Mouse (Mus musculus) c-Kit-negative CD71-positive TER-119-positive erythroid progenitor cells, embryonic 14.5 days (primary cell): ENCODE measurements around the gene Zfp866.

Experiments used
- DNase-seq: peaks from one replicate; pipeline ENCODE4 v3.0.0-alpha.2; 2013; ENCODE audit warnings: low read depth, low spot score

The Zfp866 gene

DNA sequence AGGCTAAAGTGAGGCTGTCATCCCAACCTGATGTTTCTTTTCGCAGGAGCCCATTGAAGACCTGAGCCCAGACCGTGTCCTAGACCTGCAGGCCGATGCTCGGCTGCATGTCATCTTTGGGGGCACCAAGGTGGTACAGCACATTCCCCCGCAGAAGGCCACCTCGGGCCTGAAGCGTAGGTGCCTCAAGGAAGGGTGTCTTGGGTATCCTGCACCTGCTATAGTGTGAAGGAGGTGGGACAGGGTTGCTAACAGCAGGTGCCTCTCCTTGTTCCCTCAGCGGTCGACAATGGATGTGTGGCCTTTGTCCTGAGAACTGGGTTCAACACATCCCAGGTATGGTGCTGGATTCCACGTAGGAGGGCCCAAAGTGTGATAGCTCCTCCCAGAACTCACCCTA, 6.7 kb upstream of the Zfp866 start:
- DNase-seq = no peak

DNA sequence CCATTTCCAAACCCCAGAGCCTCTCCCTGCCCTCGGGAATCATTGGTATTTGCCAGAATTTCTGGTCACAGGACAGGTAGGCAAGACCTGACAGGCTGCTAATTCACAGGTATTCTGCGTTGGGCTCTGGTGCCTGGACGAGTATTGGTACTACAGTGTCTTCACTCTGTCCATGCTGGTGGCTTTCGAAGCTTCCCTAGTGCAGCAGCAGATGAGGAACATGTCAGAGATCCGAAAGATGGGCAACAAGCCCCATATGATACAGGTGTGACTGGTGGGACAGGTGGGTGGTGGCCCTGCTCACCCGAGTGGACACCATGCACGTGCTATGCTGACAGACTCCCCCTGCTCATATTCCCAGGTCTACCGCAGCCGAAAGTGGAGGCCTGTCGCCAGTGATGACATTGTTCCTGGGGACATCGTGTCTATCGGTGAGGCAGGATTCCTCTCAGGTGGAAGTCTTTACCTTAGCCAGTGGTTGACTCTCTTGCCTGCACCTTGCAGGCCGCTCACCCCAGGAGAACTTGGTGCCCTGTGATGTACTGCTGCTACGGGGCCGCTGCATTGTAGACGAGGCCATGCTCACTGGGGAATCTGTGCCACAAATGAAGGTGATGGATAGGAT, 5.9 kb upstream of the Zfp866 start:
- no peak for DNase-seq

DNA sequence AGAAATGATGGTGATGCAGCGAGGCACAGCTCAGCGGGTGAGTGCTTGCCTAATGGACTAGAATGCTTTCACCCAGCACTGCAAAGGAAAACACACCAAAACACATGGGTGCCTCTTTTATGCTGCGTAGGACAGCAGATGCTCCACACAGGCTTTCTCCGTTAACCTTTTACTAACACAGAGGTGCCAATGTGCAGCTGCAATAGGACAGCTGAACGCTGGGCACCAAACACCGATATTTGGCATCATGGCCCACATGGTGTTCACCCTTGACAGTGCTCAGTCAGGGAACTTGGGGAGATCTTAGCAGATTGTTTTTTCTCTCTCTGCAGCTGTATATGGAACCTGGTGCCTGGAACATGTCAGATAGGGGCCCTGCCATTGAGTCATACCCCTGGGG, 3.9 kb upstream of the Zfp866 start:
- DNase-seq = no peak

DNA sequence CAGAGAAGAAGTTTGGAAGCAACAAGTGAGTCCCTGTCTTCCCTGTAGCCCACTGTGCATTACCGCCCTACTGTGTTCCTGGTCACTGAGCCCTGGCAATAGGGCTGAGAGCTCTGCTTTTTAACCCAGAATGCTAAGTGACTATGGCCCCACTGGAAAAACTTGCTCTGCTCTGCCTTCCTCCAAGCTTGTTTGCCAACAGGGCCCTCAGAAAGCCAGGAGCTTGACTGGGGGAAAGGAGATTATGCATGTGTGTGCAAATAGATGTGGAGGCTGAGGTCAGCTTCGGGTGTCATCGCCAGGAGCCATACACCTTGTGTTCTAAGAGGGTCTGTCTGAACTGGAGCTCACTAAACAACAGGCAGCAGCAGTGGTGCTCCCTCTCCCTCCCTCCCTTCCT, 3.1 kb upstream of the Zfp866 start:
- DNase-seq = no peak

DNA sequence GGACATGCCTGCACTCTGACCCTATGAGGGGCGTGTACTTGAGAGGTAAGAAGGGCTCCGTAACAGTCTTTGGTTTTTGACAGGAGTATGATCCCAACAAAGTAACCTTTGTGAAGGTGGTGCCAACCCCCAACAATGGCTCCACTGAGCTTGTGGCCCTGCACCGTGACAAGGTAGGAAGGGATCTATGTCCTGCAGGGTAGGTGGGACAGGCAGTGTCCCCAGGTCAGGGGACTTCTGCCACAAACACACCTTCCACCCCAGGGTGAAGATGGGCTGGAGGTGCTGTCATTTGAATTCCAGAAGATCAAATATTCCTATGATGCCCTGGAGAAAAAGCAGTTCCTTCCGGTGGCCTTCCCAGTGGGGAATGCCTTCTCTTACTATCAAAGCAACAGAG, 2.7 kb upstream of the Zfp866 start:
- DNase-seq = no peak

DNA sequence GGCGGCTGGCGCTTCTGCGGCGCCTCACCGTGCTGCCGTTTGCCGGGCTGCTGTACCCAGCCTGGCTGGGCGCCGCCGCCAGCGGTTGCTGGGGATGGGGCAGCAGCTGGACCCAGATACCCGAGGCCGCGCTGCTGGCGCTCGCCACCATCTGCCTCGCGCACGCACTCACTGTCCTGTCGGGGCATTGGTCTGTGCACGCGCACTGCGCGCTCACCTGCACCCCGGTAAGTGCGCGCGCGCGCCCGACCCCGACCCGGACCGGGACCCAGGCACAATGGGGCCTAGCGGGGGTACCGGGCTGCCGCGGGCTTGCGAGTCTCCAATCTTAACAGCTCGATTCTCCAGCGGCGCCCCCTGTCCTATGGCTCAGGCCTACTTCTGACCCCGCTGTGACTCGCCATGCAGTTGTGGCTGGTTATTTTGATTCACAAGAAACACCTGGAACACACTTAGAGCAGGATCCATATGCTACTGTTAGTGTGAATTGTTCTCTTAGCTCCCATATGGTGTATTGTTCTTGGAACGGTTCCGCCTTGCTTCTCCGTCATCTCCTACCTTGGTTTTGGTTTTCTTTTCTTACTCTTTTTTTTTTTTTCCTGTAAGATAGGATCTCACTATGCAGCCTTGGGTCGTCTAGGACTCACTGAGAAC, 564 bp upstream of the Zfp866 start:
- DNase-seq = no peak

DNA sequence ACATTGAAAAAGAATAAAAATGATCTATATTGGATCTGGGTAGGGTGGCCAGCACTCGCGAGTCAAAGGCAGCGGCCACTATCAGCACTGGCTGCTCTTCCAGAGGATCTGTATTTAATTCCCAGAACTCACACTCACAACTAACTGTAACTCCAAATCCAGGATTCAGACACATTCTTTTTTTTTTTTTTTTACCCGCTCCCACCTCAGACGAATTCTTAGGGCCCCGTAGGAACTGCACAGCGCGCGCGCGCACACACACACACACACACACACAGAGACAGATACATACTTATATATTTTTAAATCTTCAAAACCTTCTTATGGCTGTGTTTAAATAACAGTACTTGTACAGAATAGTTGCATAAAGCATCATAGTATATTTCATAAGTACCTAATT, 614 bp downstream of the Zfp866 start:
- DNase-seq = no peak

DNA sequence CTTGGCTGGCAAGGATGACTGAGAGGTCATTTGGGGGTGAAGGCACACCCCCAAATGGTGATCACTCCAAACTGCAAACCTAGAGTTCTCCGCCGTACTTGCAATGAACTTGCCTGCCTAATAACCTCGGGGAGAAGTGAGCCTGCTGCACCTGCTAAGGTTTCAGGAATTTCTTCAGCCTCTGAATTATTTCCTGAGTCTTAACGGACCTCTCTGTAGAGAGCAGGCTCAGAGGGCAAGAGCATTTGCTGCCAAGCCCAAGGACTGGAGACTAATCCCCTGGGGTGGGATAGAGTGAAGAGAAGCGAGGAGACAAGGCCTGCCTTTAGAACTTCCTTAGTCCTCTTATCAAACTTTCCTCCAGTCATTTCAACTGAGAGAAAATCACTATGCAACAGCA, 1.2 kb downstream of the Zfp866 start:
- DNase-seq = no peak

DNA sequence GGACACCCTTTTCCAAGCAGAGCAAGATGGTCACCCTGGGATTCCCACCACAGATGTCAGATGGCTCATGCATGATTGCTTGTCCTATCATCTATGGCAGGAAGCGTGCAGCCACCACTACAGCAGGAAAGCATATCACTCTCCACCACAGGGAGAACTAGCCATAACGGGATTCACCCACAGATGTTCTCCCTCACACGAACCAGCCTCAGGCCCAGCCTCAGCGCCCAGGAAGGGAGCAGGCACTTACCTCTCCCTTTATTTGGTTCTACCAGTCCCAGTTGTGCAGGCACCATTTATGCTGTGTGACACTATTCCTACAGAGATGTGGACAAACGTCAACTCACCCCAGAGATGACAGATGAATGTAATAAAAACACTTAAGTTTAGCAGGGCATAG, 1.9 kb downstream of the Zfp866 start:
- no peak for DNase-seq

DNA sequence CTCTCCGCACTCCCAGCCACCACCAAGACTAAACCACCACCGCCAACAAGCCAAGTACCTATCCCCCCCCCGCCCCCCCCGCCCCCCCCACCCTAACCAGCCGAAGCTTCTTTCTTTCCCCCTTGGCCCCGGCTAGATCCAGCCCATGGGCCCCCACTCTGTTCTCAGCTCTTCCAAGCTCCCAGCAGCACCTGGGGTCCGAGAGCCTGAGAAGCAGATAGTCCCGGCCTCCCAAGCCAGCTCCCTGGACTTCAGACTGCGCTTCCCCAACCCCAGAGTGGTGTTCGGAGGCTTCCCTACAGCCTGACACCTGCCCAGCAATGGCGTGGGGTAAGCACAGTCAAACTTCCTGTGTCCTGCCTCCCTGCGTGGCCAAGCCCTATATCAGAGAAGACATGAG, 13.9 kb downstream of the Zfp866 start:
- DNase-seq = no peak

DNA sequence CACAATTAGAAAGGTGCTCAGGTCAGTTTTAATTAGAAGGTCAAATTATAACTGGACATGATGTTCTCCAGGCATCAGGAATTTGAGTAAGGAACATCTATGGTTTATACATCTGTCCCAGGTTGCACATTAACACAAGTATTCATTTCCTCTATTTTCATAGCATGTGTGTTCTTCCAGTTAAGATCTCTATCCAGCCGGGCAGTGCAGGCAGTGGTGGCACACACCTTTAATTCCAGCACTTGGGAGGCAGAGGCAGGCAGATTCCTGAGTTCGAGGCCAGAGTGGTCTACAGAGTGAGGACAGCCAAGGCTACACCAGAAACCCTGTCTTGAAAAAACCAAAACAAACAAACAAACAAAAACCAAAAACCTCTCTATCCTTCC, 15.8 kb downstream of the Zfp866 start:
- no peak for DNase-seq

DNA sequence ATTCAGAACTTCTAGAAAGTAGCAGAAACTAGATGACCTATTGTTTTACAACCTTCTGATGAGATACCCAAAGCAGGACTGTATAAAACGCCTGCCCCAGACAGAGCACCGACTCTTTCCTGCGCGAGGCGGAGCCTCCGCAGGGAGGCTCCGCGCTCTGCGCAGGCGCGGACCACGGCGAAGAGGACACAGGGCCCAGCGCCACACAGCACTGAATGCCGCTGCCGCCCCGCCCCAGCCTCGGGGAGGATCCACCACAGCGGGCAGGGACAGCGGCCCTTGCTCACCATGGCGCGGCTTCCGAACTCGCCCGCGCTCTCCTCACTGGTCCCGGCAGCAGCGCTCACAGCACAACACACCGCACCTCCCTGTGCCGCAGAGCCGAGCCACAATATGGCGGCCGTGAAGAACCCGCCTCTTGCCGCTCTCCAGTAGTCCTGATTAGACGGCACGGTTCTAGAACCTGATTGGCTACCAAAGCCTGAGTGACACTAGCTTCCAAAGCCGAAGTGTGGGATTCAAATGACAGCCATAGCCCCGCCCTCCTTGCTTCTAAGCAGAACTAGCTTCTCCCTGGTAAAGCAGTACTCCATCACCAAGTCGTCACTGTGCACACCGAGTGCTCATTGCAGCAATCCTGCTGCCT, 16.4 kb downstream of the Zfp866 start, which contains the start of gene Gm20422:
Gene Gm20422 (minus strand): TSS at position 384 of the 646 bp plus-strand sequence.
- peak; percentile 98 for DNase-seq

DNA sequence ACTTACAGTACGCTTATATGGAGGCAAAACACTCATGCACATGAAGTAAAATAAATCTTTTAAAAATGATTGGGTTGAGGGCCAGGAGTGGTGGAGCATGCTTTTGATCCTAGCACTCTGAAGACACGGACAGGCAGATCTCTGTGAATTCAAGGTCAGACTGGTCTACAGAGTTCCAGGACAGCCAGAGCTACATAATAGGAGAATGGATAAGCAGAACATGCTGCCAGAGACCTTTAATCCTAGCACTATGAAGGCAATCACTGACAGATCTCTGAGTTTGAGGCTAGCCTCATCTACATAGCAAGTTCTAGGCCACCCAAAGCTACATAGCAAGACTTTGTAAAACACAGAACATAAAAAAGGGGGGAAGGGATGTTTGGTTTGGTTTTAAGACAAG, 18.9 kb downstream of the Zfp866 start:
- DNase-seq = no peak

DNA sequence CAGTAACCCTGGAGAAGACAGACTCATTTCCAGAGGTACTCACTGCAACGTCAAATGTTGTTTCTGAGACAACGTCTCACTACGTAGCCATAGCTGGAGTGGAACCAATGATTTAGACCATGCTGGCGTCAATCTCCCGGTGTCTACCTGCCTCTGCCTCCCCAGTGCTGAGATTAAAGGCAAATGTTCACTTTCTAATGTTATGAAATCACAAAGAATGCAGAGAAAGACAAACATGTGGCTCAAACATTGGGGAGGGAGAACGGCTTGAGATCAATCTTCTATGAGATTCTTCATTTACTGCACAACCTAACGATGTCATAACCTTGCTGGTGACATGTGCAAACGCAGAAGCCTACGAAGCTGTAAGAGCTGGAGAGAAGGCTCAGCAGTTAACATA, 19.8 kb downstream of the Zfp866 start:
- no peak for DNase-seq

DNA sequence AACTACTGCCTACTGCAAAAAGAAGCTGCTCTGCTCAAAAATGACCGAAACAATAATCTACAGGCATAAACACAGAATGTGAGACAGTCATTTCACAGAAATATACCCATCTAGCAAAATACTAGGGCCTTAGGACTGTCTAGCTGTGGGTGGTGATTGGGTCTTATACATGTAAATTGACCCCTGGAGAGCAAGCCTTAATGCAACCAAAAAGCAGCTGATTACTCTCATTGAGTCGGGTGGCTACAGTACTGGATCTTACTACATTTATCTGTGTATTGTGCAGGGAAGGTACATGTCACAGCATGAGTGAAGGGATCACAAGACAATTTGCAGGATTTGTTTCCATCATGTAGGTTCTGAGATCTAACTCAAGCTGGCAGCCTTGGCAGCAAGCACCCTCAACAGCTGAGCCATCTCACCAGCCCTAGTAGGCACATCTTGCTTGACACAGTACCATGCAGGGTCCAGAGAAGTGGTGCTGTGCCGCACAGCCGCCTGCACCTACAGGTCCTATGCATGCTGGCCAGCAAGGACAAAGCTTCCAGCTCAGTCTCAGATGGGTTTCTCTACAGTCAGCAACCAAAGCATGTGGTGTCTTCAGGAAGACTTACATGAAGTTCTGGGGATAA, 29.0 kb downstream of the Zfp866 start:
- DNase-seq = no peak

DNA sequence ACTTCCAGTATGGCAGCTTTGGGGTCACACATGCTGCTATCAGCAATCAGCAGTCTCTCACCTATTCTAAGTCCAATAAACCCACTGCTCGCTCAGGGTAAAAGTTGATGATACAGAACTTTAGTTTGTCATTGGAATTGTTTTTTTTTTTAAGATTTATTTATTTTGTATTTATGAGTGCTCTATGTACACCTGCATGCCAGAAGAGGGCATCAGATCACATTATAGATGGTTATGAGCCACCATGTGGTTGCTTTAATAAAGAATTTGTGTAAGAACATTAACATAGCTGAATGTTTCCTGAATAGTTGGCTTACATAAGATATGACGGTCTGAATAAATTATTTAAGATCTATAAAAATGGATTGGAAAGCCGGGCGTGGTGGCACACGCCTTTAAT, 32.7 kb downstream of the Zfp866 start:
- no peak for DNase-seq

DNA sequence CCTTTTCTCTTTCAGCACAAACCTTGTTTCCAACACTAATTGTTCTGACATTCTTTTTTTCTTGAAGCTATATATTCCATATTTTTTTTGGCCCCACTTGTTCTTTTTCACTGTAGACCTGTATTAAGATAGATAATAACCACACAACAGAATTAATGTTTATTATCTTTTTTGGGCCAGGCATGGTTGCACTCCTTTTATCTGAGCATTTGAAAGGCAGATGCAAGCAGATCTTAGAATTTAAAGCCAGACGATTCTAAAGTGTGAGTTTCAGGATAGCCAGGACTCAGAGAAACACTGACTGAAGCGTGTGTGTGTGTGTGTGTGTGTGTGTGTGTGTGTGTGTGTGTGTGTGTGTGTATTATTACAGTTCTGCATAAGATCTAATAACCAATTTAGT, 38.5 kb downstream of the Zfp866 start:
- DNase-seq = no peak

DNA sequence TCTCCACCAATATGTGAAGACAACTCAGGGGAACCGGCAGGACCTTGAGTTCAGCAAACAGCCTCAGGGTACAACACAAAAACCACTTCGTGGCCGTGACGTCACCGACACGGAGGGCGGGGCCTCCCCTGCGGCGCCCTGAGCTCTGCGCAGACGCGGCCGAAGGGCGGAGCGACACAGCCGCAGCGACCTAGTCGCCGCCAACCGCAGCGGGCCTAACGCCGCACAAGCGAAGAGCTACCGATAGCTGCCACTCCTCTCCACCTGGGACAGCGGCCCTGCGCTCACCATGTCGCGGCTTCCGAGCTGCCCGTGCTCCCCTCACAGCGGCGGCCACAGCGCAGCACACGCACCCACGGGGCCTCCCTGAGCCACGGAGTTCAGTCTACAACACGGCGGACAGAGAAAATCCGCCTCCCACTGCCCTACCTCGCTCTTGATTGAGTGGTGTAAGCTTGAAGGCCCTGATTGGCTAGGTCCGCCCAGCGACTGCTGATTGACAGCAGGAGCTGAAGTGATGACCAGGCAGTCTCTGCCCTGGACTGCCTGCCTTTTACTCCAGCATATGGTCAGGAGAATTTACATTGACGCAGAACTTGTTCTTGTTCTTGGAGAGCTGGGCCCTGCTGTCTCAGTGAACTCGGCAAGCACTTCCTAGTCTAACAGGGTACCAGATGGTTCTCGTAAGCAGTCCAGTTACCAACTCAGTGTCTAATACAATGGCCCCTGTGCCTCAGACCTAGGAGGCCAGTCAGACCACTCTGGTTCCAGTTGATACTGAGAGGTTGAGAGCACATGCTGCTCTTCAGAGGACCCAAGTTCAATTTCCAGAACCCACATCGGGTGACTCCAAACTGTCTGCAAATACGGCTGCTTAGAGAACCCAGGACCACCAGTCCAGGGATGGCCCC, 41.2 kb downstream of the Zfp866 start, which contains the start of gene Zfp963:
Gene Zfp963 (minus strand): TSS at position 427 of the 911 bp plus-strand sequence.
- DNase-seq = peak; percentile 92

DNA sequence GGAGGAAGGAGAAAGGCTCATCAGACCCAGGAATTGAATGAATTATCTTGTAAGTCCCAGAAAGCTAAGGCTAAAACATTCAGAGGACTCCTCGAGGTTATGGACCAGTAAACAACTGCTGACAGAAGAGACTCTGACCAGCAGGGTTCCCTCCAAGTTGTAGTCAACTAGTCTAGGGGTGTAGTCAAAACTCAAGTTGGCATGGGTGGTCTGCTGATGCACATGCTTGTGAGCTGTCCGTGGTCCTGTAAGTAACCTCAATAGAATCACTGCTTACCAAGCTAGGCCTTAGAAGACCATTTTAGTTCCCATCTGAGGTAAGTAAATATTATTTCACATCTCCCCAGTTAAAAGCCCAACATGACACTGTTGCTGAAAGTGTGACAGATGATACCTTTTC, 49.7 kb downstream of the Zfp866 start:
- no peak for DNase-seq

DNA sequence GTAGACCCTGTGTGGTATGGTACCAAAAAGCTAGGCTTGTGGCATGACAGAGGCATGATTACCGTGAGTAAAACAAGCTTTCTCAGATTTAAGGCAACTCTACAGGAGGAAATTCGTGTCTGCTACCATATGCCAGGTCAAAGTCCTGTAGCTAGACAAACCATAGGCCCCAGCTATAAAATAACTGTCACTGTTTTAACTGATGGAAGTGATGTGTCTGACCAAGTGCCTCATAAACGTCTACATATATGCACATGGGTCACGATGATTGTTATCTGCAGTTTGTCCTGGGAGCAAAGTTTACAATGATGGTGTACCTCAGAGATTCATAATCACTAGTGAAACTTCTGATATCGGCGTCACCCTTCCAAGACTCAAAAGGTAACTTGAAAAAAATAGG, 50.2 kb downstream of the Zfp866 start:
- DNase-seq = no peak

DNA sequence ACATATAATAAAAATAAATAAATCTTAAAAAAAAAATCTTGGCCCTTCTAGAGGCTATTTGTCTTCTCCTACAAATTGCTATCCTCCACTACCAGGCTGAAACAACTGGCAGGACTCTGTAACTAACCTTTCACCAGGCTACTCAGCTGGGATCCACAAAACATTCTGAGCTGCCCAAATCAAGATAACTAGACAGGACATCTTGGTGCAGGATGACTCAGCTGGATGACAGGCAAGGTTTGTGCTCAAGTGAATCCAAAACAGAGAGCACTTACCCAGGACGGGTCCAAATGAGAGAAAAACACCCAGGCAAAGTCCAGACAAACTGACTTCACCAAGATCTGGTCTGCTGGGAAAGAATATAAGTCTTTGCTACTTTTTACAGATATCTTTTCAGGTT, 55.5 kb downstream of the Zfp866 start:
- no peak for DNase-seq

DNA sequence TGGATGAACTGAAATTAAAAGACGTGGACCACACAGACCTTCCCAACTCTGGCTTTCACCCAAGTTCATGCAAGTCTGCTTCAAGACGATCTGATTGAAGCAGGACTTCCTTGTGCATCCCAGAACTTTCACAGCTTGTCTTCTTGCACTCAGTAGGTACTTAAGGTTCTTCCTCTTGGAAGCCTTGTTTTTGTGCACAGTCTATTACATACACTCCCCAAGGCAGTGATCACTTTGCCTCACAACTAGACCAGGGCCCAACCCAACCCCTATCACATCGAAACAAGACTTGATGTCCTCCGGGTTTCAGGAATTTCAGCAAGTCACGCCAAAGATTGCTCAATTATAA, 73.8 kb downstream of the Zfp866 start:
- DNase-seq = no peak
